Mouse (Mus musculus) neural tube, embryonic 14.5 days (tissue): Measurements from ENCODE around the gene Myh1. TPM values are rescaled to one million over a fixed set of nuclear protein-coding genes. Genes with fewer than 3 reads are reported as not detected.

ENCODE experiments used
- ATAC-seq: fragments of 200-750 bp; cut with Nextera tagmentation; 2 replicates; pipeline ENCODE4 v1.8.0; 2017; ENCODE audit warnings: low read depth, mild to moderate bottlenecking, moderate TSS enrichment, moderate library complexity
- H3K27ac ChIP-seq: fragments of 300-500 bp; sonication (generic); 2 replicates; pipeline ENCODE4 v1.5.1; 2014; ENCODE audit warnings: low read depth, mild to moderate bottlenecking, control low read depth, low read length, moderate library complexity, mixed read lengths
- H3K27me3 ChIP-seq: fragments of 300-500 bp; sonication (generic); 2 replicates; pipeline ENCODE4 v1.6.1; 2014; ENCODE audit warnings: low read length; ENCODE audit not compliant: control insufficient read depth, insufficient read depth
- H3K36me3 ChIP-seq: fragments of 300-500 bp; sonication (generic); 2 replicates; pipeline ENCODE4 v1.6.1; 2014; ENCODE audit warnings: low read length, mixed read lengths; ENCODE audit not compliant: control insufficient read depth, insufficient read depth
- H3K4me1 ChIP-seq: fragments of 300-500 bp; sonication (generic); 2 replicates; pipeline ENCODE4 v1.6.1; 2014; ENCODE audit warnings: low read length; ENCODE audit not compliant: control insufficient read depth, insufficient read depth
- H3K4me2 ChIP-seq: fragments of 300-500 bp; sonication (generic); 2 replicates; pipeline ENCODE4 v1.6.1; 2014; ENCODE audit warnings: mild to moderate bottlenecking, low read depth, low read length, control low read depth
- H3K4me3 ChIP-seq: fragments of 300-500 bp; sonication (generic); 2 replicates; pipeline ENCODE4 v1.5.1; 2014; ENCODE audit warnings: low read depth, low read length, control low read depth, mixed read lengths
- H3K9ac ChIP-seq: fragments of 300-500 bp; sonication (generic); replicated peaks from 2 replicates; pipeline ENCODE4 v1.6.1; 2014; ENCODE audit warnings: low read depth, mild to moderate bottlenecking, control low read depth, low read length, mixed read lengths
- H3K9me3 ChIP-seq: fragments of 300-500 bp; sonication (generic); 2 replicates; pipeline ENCODE4 v1.6.1; 2016; ENCODE audit warnings: low read length; ENCODE audit not compliant: control insufficient read depth
- WGBS: fragments of 180-500 bp; shearing (Covaris S2); extraction: QIAGEN DNeasy Blood & Tissue Kit; methylation state at CpG from one replicate; pipeline ENCODE4 v1.1.7; 2014; 5-methylcytosine and 5-hydroxymethylcytosine counted together
- polyA plus RNA-seq: library from polyadenylated mRNA; unstranded; fragments of >200 nt; fragmentation: Nextera tagmentation; extraction: Ambion mirVana; gene quantifications from 2 replicates; pipeline ENCODE4 v1.2.1, GENCODE M21; 2014

Myh1 gene
- polyA plus RNA-seq, 1 experiment from 2014 or later = 0.03 TPM

GRCm38 (mm10) chr11:67164851-67165250 is 35.0 kb upstream of the Myh1 start:
- no peaks in the 10 kb centered on the region for H3K27me3 ChIP-seq
- no peak overlapping the region for H3K4me3 ChIP-seq
- no peak for ATAC-seq
- H3K36me3 ChIP-seq = no peaks in the 10 kb centered on the region
- H3K4me1 ChIP-seq = no peaks in the 10 kb centered on the region
- H3K9ac ChIP-seq = no peak overlapping the region
- no peak overlapping the region for H3K4me2 ChIP-seq
- no peaks in the 10 kb centered on the region for H3K9me3 ChIP-seq
- 64% methylated on average over 5 of the region's 5 CpGs for WGBS
- H3K27ac ChIP-seq = no peak overlapping the region

GRCm38 (mm10) chr11:67169301-67169700 is 30.6 kb upstream of the Myh1 start:
- no peak for ATAC-seq
- Histone ChIP-seq H3K4me3 (no peak overlapping the region), H3K36me3 (no peaks in the 10 kb centered on the region), H3K9me3 (no peaks in the 10 kb centered on the region), H3K4me1 (no peaks in the 10 kb centered on the region), H3K9ac (no peak overlapping the region), H3K27ac (no peak overlapping the region), H3K27me3 (no peaks in the 10 kb centered on the region), H3K4me2 (no peak overlapping the region)
- 58% methylated on average over 5 of the region's 5 CpGs for WGBS

GRCm38 (mm10) chr11:67170727-67171126 is 29.1 kb upstream of the Myh1 start, which contains the start of gene Myh2:
Gene Myh2, plus strand, starts transcription at chr11:67171027.
- no peaks in the 10 kb centered on the region for H3K27me3 ChIP-seq
- no peaks in the 10 kb centered on the region for H3K9me3 ChIP-seq
- H3K4me3 ChIP-seq = no peak within 1 kb of the TSS
- H3K27ac ChIP-seq = no peak within 1 kb of the TSS
- H3K36me3 ChIP-seq = no peaks in the 10 kb centered on the region
- ATAC-seq = no peak
- no peaks in the 10 kb centered on the region for H3K4me1 ChIP-seq
- H3K9ac ChIP-seq = no peak within 1 kb of the TSS
- no peak within 1 kb of the TSS for H3K4me2 ChIP-seq
- WGBS = 77% methylated on average over 14 of the region's 14 CpGs

GRCm38 (mm10) chr11:67172439-67172838 is 27.4 kb upstream of the Myh1 start:
- H3K27ac ChIP-seq = no peak overlapping the region
- no peak overlapping the region for H3K4me3 ChIP-seq
- H3K27me3 ChIP-seq = no peaks in the 10 kb centered on the region
- H3K9ac ChIP-seq = no peak overlapping the region
- 97% methylated on average over 2 of the region's 2 CpGs for WGBS
- no peak for ATAC-seq
- H3K36me3 ChIP-seq = no peaks in the 10 kb centered on the region
- H3K4me1 ChIP-seq = no peaks in the 10 kb centered on the region
- H3K9me3 ChIP-seq = no peaks in the 10 kb centered on the region
- no peak overlapping the region for H3K4me2 ChIP-seq

- H3K36me3 ChIP-seq = no peaks in the 10 kb centered on the region
- H3K9me3 ChIP-seq = no peaks in the 10 kb centered on the region
- ATAC-seq = no peak
- 64% methylated on average over 5 of the region's 5 CpGs for WGBS
- H3K4me1 ChIP-seq = no peaks in the 10 kb centered on the region
- no peak overlapping the region for H3K4me3 ChIP-seq
- H3K27ac ChIP-seq = no peak overlapping the region
- no peaks in the 10 kb centered on the region for H3K27me3 ChIP-seq
- H3K9ac ChIP-seq = no peak overlapping the region
- H3K4me2 ChIP-seq = no peak overlapping the region
Measured at GRCm38 (mm10) chr11:67176376-67176775, 23.5 kb upstream of the Myh1 start.

GRCm38 (mm10) chr11:67190316-67190715 is 9.5 kb upstream of the Myh1 start:
- 82% methylated on average over 10 of the region's 10 CpGs for WGBS
- no peaks in the 10 kb centered on the region for H3K27me3 ChIP-seq
- ATAC-seq = no peak
- no peaks in the 10 kb centered on the region for H3K36me3 ChIP-seq
- no peak overlapping the region for H3K4me3 ChIP-seq
- no peak overlapping the region for H3K27ac ChIP-seq
- no peak overlapping the region for H3K4me2 ChIP-seq
- H3K9ac ChIP-seq = no peak overlapping the region
- H3K9me3 ChIP-seq = no peaks in the 10 kb centered on the region
- H3K4me1 ChIP-seq = no peaks in the 10 kb centered on the region

- Histone ChIP-seq H3K27ac (no peak overlapping the region), H3K4me2 (no peak overlapping the region), H3K36me3 (no peaks in the 10 kb centered on the region), H3K9ac (no peak overlapping the region), H3K4me1 (no peaks in the 10 kb centered on the region), H3K27me3 (no peaks in the 10 kb centered on the region), H3K4me3 (no peak overlapping the region), H3K9me3 (no peaks in the 10 kb centered on the region)
- WGBS = 92% methylated on average over 2 of the region's 2 CpGs
- ATAC-seq = no peak
Measured at GRCm38 (mm10) chr11:67190814-67191213, 9.0 kb upstream of the Myh1 start.

GRCm38 (mm10) chr11:67191496-67191895 is 8.4 kb upstream of the Myh1 start:
- H3K9ac ChIP-seq = no peak overlapping the region
- no peak overlapping the region for H3K4me3 ChIP-seq
- no peaks in the 10 kb centered on the region for H3K36me3 ChIP-seq
- no peaks in the 10 kb centered on the region for H3K4me1 ChIP-seq
- H3K27ac ChIP-seq = no peak overlapping the region
- no peaks in the 10 kb centered on the region for H3K27me3 ChIP-seq
- WGBS = 92% methylated on average over 14 of the region's 14 CpGs
- H3K9me3 ChIP-seq = no peaks in the 10 kb centered on the region
- no peak overlapping the region for H3K4me2 ChIP-seq
- no peak for ATAC-seq

GRCm38 (mm10) chr11:67199321-67199720 is 531 bp upstream of the Myh1 start:
- WGBS = 68% methylated on average over 1 of the region's 1 CpGs

GRCm38 (mm10) chr11:67204766-67205165 is 4.9 kb downstream of the Myh1 start:
- Histone ChIP-seq H3K27ac (no peak overlapping the region), H3K4me2 (no peak overlapping the region), H3K9ac (no peak overlapping the region), H3K4me1 (no peaks in the 10 kb centered on the region), H3K27me3 (no peaks in the 10 kb centered on the region), H3K36me3 (no peaks in the 10 kb centered on the region), H3K9me3 (no peaks in the 10 kb centered on the region), H3K4me3 (no peak overlapping the region)
- no peak for ATAC-seq
- 82% methylated on average over 3 of the region's 3 CpGs for WGBS

More at GRCm38 (mm10) chr11:67199321-67199720, 531 bp upstream of the Myh1 start:
- Histone ChIP-seq H3K4me2 (no peak overlapping the region), H3K36me3 (no peaks in the 10 kb centered on the region), H3K9me3 (no peaks in the 10 kb centered on the region), H3K27me3 (no peaks in the 10 kb centered on the region), H3K9ac (no peak overlapping the region), H3K4me3 (no peak overlapping the region), H3K27ac (no peak overlapping the region), H3K4me1 (no peaks in the 10 kb centered on the region)
- ATAC-seq = no peak
